Mouse (Mus musculus): ENCODE results near the gene Kifc3. TPM values are rescaled to one million over a fixed set of nuclear protein-coding genes. Genes with fewer than 3 reads are reported as not detected.
A peak's percentile ranks its signal among the peaks of the same experiment; 100 is the strongest.

Kifc3 gene
- polyA plus RNA-seq, 1 experiment from 2014 or later: 5.9 TPM

GRCm38 (mm10) chr8:95107306-95107705 is 95.3 kb downstream of the Kifc3 start:
- Histone ChIP-seq H3K27ac (ENCODE audit: low read depth, low read length) (no peak overlapping the region), H3K9ac (ENCODE audit: low read length) (no peak overlapping the region), H3K4me2 (ENCODE audit: low read depth, low read length, severe bottlenecking) (no peak overlapping the region), H3K4me3 (ENCODE audit: low read depth, low read length) (no peak overlapping the region), H3K27me3 (ENCODE audit: control insufficient read depth, insufficient read depth, low read length) (no peaks in the 10 kb centered on the region), H3K36me3 (ENCODE audit: control insufficient read depth, insufficient read depth, low read length) (no peaks in the 10 kb centered on the region), H3K9me3 (ENCODE audit: control insufficient read depth, low read length) (no peaks in the 10 kb centered on the region), H3K4me1 (replicated peaks; ENCODE audit: control insufficient read depth, insufficient read depth, low read length) (no peaks in the 10 kb centered on the region)
- DNase-seq (ENCODE audit: low spot score) (no peak), ATAC-seq (replicated peaks; ENCODE audit: low FRiP score) (no peak)
- WGBS: 93% methylated on average over 13 of the region's 13 CpGs

- H3K4me2 ChIP-seq (ENCODE audit: low read depth, low read length, severe bottlenecking): no peak overlapping the region
- DNase-seq (ENCODE audit: low spot score) (no peak), ATAC-seq (replicated peaks; ENCODE audit: low FRiP score) (no peak)
- no peaks in the 10 kb centered on the region for H3K4me1 ChIP-seq (replicated peaks; ENCODE audit: control insufficient read depth, insufficient read depth, low read length)
- H3K9ac ChIP-seq (ENCODE audit: low read length): no peak overlapping the region
- H3K4me3 ChIP-seq (ENCODE audit: low read depth, low read length): no peak overlapping the region
- 73% methylated on average over 4 of the region's 4 CpGs for WGBS
- H3K27ac ChIP-seq (ENCODE audit: low read depth, low read length): no peak overlapping the region
- H3K27me3 ChIP-seq (ENCODE audit: control insufficient read depth, insufficient read depth, low read length): no peaks in the 10 kb centered on the region
- no peaks in the 10 kb centered on the region for H3K9me3 ChIP-seq (ENCODE audit: control insufficient read depth, low read length)
- H3K36me3 ChIP-seq (ENCODE audit: control insufficient read depth, insufficient read depth, low read length): no peaks in the 10 kb centered on the region; the same call in 1 of the 2 replicates
Measured at GRCm38 (mm10) chr8:95101972-95102371, 100.6 kb downstream of the Kifc3 start.

GRCm38 (mm10) chr8:95099009-95099408 is 103.6 kb downstream of the Kifc3 start:
- no peaks in the 10 kb centered on the region for H3K27me3 ChIP-seq (ENCODE audit: control insufficient read depth, insufficient read depth, low read length)

GRCm38 (mm10) chr8:95093574-95093973 is 109.0 kb downstream of the Kifc3 start:
- H3K4me2 ChIP-seq (ENCODE audit: low read depth, low read length, severe bottlenecking): no peak overlapping the region
- H3K27ac ChIP-seq (ENCODE audit: low read depth, low read length): no peak overlapping the region
- H3K36me3 ChIP-seq (ENCODE audit: control insufficient read depth, insufficient read depth, low read length): no peaks in the 10 kb centered on the region; the same call in 1 of the 2 replicates
- 94% methylated on average over 4 of the region's 4 CpGs for WGBS
- DNase-seq (ENCODE audit: low spot score) (no peak), ATAC-seq (replicated peaks; ENCODE audit: low FRiP score) (no peak)
- no peaks in the 10 kb centered on the region for H3K4me1 ChIP-seq (replicated peaks; ENCODE audit: control insufficient read depth, insufficient read depth, low read length)
- H3K9ac ChIP-seq (ENCODE audit: low read length): no peak overlapping the region
- no peaks in the 10 kb centered on the region for H3K9me3 ChIP-seq (ENCODE audit: control insufficient read depth, low read length)
- no peak overlapping the region for H3K4me3 ChIP-seq (ENCODE audit: low read depth, low read length)
- no peaks in the 10 kb centered on the region for H3K27me3 ChIP-seq (ENCODE audit: control insufficient read depth, insufficient read depth, low read length)

More at GRCm38 (mm10) chr8:95099009-95099408, 103.6 kb downstream of the Kifc3 start:
- no peak overlapping the region for H3K27ac ChIP-seq (ENCODE audit: low read depth, low read length)
- peak; percentile 78 for DNase-seq (ENCODE audit: low spot score)
- peak; percentile 51; the same call in 1 of the 2 replicates for ATAC-seq (replicated peaks; ENCODE audit: low FRiP score)
- 35% methylated on average over 5 of the region's 5 CpGs for WGBS
- H3K4me3 ChIP-seq (ENCODE audit: low read depth, low read length): no peak overlapping the region
- H3K4me2 ChIP-seq (ENCODE audit: low read depth, low read length, severe bottlenecking): no peak overlapping the region
- H3K9me3 ChIP-seq (ENCODE audit: control insufficient read depth, low read length): no peaks in the 10 kb centered on the region
- no peak overlapping the region for H3K9ac ChIP-seq (ENCODE audit: low read length)
- H3K36me3 ChIP-seq (ENCODE audit: control insufficient read depth, insufficient read depth, low read length): no peaks in the 10 kb centered on the region; the same call in 1 of the 2 replicates
- no peaks in the 10 kb centered on the region for H3K4me1 ChIP-seq (replicated peaks; ENCODE audit: control insufficient read depth, insufficient read depth, low read length)

- no peak for ATAC-seq (replicated peaks; ENCODE audit: low FRiP score)
- Histone ChIP-seq H3K27ac (ENCODE audit: low read depth, low read length) (no peak overlapping the region), H3K36me3 (ENCODE audit: control insufficient read depth, insufficient read depth, low read length) (no peaks in the 10 kb centered on the region), H3K27me3 (ENCODE audit: control insufficient read depth, insufficient read depth, low read length) (no peaks in the 10 kb centered on the region), H3K9me3 (ENCODE audit: control insufficient read depth, low read length) (no peaks in the 10 kb centered on the region), H3K4me1 (replicated peaks; ENCODE audit: control insufficient read depth, insufficient read depth, low read length) (no peaks in the 10 kb centered on the region; the same call in 1 of the 2 replicates), H3K9ac (ENCODE audit: low read length) (no peak overlapping the region), H3K4me2 (ENCODE audit: low read depth, low read length, severe bottlenecking) (no peak overlapping the region), H3K4me3 (ENCODE audit: low read depth, low read length) (no peak overlapping the region)
- no peak for DNase-seq (ENCODE audit: low spot score)
- 90% methylated on average over 7 of the region's 7 CpGs for WGBS
Measured at GRCm38 (mm10) chr8:95085432-95086141, 117.0 kb downstream of the Kifc3 start.

- Histone ChIP-seq H3K4me3 (ENCODE audit: low read depth, low read length) (no peak overlapping the region), H3K9ac (ENCODE audit: low read length) (no peak overlapping the region), H3K27me3 (ENCODE audit: control insufficient read depth, insufficient read depth, low read length) (no peaks in the 10 kb centered on the region), H3K4me1 (replicated peaks; ENCODE audit: control insufficient read depth, insufficient read depth, low read length) (no peaks in the 10 kb centered on the region; the same call in 1 of the 2 replicates), H3K9me3 (ENCODE audit: control insufficient read depth, low read length) (no peaks in the 10 kb centered on the region), H3K36me3 (ENCODE audit: control insufficient read depth, insufficient read depth, low read length) (no peaks in the 10 kb centered on the region), H3K27ac (ENCODE audit: low read depth, low read length) (no peak overlapping the region), H3K4me2 (ENCODE audit: low read depth, low read length, severe bottlenecking) (no peak overlapping the region)
- ATAC-seq (replicated peaks; ENCODE audit: low FRiP score): no peak
- 89% methylated on average over 10 of the region's 10 CpGs for WGBS
- DNase-seq (ENCODE audit: low spot score): no peak
Measured at GRCm38 (mm10) chr8:95084744-95085431, 117.7 kb downstream of the Kifc3 start.

GRCm38 (mm10) chr8:95084261-95084660 is 118.4 kb downstream of the Kifc3 start:
- Histone ChIP-seq H3K27ac (ENCODE audit: low read depth, low read length) (no peak overlapping the region), H3K4me2 (ENCODE audit: low read depth, low read length, severe bottlenecking) (no peak overlapping the region), H3K4me3 (ENCODE audit: low read depth, low read length) (no peak overlapping the region), H3K27me3 (ENCODE audit: control insufficient read depth, insufficient read depth, low read length) (no peaks in the 10 kb centered on the region), H3K4me1 (replicated peaks; ENCODE audit: control insufficient read depth, insufficient read depth, low read length) (no peaks in the 10 kb centered on the region; the same call in 1 of the 2 replicates), H3K9me3 (ENCODE audit: control insufficient read depth, low read length) (no peaks in the 10 kb centered on the region), H3K36me3 (ENCODE audit: control insufficient read depth, insufficient read depth, low read length) (no peaks in the 10 kb centered on the region), H3K9ac (ENCODE audit: low read length) (no peak overlapping the region)
- WGBS: 91% methylated on average over 4 of the region's 4 CpGs
- no peak for ATAC-seq (replicated peaks; ENCODE audit: low FRiP score)
- DNase-seq (ENCODE audit: low spot score): no peak

GRCm38 (mm10) chr8:95081650-95082049 is 121.0 kb downstream of the Kifc3 start:
- Histone ChIP-seq H3K36me3 (ENCODE audit: control insufficient read depth, insufficient read depth, low read length) (no peaks in the 10 kb centered on the region), H3K9ac (ENCODE audit: low read length) (peak overlapping the region; percentile 77), H3K27me3 (ENCODE audit: control insufficient read depth, insufficient read depth, low read length) (no peaks in the 10 kb centered on the region), H3K4me3 (ENCODE audit: low read depth, low read length) (peak overlapping the region; percentile 78), H3K4me1 (replicated peaks; ENCODE audit: control insufficient read depth, insufficient read depth, low read length) (no peaks in the 10 kb centered on the region; the same call in 1 of the 2 replicates), H3K27ac (ENCODE audit: low read depth, low read length) (peak overlapping the region; percentile 37; the same call in 1 of the 2 replicates), H3K4me2 (ENCODE audit: low read depth, low read length, severe bottlenecking) (peak overlapping the region; percentile 84), H3K9me3 (ENCODE audit: control insufficient read depth, low read length) (no peaks in the 10 kb centered on the region)
- 10% methylated on average over 11 of the region's 11 CpGs for WGBS
- no peak for ATAC-seq (replicated peaks; ENCODE audit: low FRiP score)
- DNase-seq (ENCODE audit: low spot score): no peak

Measured in forebrain, embryonic 11.5 days (tissue).